Mouse (Mus musculus): Measurements from ENCODE around the gene Ston2.

Ston2 gene

GRCm38 (mm10) chr12:91699451-91700141 lies 88.6 kb downstream of the Ston2 start:
- WGBS = 93% methylated on average over 7 of the region's 7 CpGs

DNA sequence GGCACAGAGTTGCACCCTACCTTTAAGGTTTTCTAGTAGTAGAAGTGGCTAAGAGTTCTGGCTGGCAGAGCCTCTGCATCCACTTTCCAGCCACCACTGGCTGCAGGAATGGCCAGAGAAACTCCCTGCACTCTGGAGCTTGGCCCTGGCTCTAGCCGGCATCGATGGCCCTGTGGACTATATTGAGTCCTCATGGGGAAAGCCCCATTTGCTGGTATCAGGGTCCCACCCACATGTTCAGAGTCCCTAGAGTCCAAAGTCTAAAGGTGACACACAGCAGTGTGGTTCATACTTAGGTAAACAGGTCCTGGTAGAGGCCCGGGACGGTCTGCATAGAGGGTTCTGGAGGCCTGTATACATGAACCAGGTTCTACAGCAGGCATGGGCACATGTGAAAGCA lies 92.0 kb downstream of the Ston2 start:
- 91% methylated on average over 4 of the region's 4 CpGs for WGBS

DNA sequence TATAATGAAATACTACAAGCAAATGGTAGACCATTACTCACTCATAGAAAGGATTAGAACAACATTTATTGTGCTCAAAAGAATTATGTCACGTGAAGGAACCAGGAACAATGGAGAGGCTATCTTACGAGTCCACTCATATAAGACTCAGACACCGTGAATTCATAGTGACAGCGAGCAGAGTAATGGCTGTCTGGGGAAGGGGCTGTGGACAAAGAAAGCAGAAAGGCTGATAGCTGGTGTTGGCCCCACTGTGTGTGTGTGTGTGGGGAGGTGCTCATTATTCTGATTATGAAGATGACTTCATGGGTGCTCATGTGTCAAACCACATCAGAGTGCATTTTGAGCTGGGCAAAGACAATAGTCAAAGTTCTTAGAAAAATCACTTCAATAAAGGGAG lies 92.4 kb downstream of the Ston2 start:
- WGBS = 83% methylated on average over 4 of the region's 4 CpGs

DNA sequence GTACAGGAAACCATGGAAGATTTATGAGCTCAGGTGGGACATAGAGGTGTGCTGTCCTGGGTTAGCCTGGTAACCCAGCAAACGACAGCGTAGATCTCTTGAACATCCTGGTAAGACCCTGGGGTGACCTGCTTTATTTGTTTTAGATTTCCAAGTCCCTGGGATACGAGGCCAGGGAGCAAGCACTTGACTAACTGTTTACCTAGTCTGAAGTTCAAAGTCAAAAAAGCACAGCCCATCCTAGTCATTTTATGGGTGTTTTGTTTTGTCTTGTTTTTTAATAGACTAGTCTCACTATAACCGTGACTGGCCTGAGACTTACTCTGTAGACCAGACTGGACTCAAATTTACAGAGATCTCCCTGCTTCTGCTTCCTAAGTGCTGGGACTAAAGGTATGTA lies 93.4 kb downstream of the Ston2 start:
- WGBS = 87% methylated on average over 4 of the region's 4 CpGs

- WGBS = 73% methylated on average over 7 of the region's 7 CpGs
Measured at GRCm38 (mm10) chr12:91693566-91693965, 94.6 kb downstream of the Ston2 start.

GRCm38 (mm10) chr12:91692991-91693390 lies 95.2 kb downstream of the Ston2 start:
- WGBS = 85% methylated on average over 3 of the region's 3 CpGs

- 59% methylated on average over 13 of the region's 13 CpGs for WGBS
Measured at GRCm38 (mm10) chr12:91685674-91686290, 102.4 kb downstream of the Ston2 start.

DNA sequence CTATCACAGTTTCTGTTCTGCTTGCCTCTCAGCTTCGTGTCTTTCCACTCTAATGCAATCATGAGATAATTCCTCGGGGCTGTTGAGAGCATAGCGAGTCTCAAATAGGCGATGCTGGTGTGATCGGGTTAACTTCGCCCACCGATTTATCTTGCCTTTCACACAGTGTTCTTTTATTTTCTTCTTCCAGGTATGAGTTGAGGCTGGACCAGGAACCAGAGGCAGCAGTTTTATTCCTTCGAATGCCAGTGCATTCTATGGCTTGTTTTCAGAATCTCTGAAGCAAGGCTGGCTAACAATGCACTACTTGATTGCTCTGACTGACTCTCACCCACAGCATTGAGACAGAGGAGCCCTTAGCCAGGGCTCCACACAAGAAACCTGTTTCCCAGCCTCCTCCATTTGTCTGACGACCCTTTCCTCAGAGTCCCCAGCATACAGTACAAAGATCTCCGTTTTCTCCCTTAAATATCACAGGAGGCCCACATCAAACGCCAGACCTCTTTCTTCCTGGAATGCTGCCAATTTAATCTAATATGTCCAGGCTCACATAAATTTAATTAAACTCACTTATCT lies 103.3 kb downstream of the Ston2 start:
- 52% methylated on average over 11 of the region's 11 CpGs for WGBS

- 24% methylated on average over 15 of the region's 15 CpGs for WGBS
Measured at GRCm38 (mm10) chr12:91684101-91684839, 103.9 kb downstream of the Ston2 start.

GRCm38 (mm10) chr12:91683549-91684100 lies 104.6 kb downstream of the Ston2 start:
- WGBS = 59% methylated on average over 15 of the region's 15 CpGs

DNA sequence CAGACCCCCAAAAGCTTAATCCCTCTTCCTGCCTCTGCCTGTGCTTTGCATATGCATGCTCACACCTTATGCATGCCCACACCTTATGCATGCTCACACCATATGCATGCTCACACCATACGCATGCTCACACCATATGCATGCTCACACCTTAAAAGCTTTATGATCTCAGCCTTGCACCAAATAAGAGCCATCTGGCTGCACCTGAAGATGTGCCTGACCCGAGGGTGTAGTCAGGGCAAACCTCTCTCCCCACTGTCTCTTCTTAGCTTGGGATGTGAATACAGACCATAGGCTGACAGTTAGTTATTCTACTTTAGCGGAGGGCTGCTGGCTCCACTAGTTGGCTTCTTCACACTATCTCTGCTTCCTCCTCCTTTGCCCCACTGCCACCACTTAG lies 105.1 kb downstream of the Ston2 start:
- 83% methylated on average over 3 of the region's 3 CpGs for whole genome bisulfite sequencing

DNA sequence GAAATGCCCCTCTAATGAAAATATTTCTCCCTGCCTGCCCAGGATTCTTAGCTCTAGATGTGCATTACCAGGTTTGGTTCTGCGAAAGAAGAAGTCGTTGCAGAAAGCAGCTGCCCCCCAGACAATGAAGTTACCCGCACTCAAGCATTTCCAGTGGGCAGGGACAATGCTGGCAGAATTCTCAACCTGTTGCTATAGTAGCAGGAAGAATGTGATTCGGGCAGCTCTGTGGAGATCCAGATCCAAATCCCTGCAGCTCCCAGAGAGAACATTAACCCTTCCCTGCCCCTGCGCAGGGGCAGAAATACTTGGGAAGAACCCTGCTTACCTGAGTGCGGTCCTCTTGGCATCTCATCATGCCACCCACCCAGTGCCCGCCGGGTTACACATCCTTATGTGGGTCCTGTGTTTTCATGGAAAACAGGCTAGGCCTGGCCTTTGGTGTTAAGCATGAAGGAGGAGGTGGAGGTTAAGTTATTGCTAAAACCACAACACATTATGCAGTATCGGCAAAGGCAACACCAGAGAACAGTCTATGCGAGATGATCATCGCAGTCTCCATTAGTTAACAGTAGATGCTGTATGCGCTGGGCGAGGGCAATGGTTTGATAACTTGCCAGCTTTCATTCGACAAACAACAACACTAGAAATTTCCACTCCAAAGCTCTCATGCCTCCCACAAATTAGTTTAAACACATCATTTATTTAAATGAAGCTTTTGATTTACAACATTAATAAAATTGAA lies 108.7 kb downstream of the Ston2 start:
- 41% methylated on average over 14 of the region's 14 CpGs for WGBS

DNA sequence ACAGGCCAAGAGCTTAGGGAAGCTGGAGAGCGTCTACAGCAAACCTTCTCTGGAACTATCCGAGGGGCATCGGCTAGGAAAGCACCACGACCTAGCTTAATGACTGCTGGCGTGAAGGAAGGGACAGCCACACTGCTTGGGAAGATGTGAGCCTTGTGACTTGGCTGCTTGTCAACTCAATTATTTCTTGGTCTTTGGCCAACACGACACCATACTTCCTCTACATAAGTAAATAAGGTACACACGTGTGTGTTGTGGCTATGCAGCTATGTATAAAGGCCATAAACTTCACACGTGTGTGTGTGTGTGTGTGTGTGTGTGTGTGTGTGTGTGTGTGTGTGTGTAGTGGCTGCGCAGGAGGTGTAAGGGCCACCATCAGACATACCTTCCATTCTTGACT lies 112.2 kb downstream of the Ston2 start:
- WGBS = 69% methylated on average over 9 of the region's 9 CpGs

DNA sequence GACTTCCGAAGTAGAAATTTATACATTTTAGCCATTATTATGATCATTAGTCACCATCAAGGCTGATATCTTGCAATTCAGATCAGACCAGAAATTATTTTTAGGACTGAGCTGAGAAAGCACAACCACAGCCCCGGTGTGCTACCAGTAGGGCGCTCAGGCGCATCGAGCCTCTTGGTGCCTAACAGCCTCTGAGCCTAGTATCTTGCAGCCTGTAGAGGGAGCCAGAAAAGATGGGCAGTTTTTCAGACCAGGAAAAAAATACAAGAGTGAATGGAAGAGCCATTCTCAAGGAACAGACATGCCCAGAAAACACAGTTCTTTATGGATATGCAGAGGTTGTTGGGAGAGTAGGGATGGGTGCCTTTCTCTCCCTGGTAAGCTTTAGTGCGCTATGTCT lies 115.0 kb downstream of the Ston2 start:
- 51% methylated on average over 6 of the region's 6 CpGs for WGBS

DNA sequence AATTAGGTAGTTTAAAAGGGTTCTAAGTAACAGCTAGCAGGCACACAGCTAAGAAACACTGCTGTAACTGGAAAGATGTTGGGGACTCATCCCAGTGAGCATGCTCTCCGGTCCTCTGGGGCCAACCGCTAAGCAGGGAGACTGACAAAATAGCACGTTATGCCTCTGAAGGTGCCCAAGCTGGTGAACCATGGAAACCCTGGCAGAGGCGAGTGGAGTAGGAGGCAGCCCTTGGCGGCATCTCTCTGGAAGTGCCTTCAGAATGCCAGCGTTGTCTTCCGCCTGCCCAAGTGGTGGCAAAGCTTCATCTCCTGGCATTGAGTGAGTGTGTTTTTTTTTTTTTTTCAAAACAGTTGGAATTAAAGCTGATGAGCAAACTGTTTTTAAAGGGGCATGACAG lies 115.7 kb downstream of the Ston2 start:
- 30% methylated on average over 7 of the region's 7 CpGs for WGBS

GRCm38 (mm10) chr12:91668529-91669245 lies 119.5 kb downstream of the Ston2 start:
- WGBS = 75% methylated on average over 16 of the region's 16 CpGs

DNA sequence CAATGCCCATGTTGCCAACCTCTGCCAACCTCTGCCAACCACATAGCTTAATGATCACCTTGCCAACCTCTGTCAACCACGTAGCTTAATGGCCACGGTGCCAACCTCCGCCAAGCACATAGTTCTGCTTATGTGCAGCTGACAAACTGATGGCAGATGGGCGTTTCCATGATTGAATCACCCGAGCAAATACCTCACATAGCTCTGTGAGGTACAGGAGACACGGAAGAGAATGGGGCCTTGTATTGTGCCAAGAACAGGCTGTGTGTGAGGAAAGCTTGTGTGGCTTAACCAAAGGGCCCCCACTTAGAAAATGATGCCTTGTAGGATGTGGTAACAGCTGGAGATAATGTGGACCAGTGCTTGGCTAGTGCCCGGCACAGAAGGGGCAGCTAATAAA lies 120.4 kb downstream of the Ston2 start:
- WGBS = 73% methylated on average over 7 of the region's 7 CpGs

GRCm38 (mm10) chr12:91666607-91667006 lies 121.6 kb downstream of the Ston2 start:
- 86% methylated on average over 3 of the region's 3 CpGs for WGBS

DNA sequence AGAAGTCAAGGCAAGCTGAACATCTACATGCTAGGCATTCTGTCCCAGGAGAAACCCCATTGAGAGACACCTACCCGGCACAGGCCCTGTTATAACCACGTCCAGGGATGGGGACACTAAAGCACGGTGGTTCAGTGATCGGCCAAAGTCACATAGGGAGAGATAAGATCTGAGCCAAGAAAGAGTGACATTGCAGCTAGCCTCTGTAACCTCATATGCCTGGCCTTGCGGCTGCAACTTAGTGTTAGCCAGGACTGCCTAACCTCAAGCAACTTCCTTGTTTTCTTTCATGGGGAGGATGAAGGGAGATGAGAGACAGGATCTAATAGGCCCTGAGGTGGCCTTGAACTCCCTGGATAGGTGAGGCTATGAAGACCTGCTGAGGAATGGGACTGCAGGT lies 122.8 kb downstream of the Ston2 start:
- WGBS = 90% methylated on average over 5 of the region's 5 CpGs

DNA sequence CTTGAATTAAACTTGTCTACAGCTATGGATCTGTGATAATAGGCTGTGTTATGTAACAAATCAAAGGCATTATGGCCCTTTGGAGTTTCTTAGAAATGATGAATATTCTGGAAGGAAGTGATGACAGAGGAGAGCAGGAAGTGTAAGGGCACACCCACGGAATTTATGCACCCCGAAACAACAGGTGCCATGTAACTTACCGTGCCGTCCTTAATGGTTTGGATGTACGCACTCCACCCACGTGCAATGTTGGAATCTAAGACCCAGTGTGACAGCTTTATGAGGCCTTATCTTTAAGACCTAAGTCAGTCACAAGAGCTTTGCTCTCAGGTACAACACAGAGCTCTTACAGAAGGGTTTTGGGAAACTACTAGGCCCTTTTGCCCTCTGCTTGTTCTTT lies 124.9 kb downstream of the Ston2 start:
- WGBS = 88% methylated on average over 6 of the region's 6 CpGs

GRCm38 (mm10) chr12:91662844-91663243 lies 125.3 kb downstream of the Ston2 start:
- WGBS = 95% methylated on average over 4 of the region's 4 CpGs

Data from cerebral cortex, adult 2 months (tissue).